Mouse (Mus musculus) embryonic stem cell, embryonic (primary cell): ENCODE measurements around the gene Spon2.

Experiments
- CTCF ChIA-PET, 4 experiments: fragments of 300-600 bp in 2 of 4; fragments of 350-600 bp in 2 of 4; sonication (Branson Sonifier 250); formaldehyde crosslinking; loops; one replicate each; lab custom pipeline; 2022; ENCODE audit warnings: inconsistent platforms in 2 of 4; lab: Charles Lee
- POLR2A ChIA-PET, 4 experiments: fragments of 300-600 bp in 2 of 4; fragments of 350-600 bp in 2 of 4; sonication (Branson Sonifier 250); formaldehyde crosslinking; loops; one replicate each; lab custom pipeline; 2022; ENCODE audit warnings: antibody characterized with exemption in 4 of 4, inconsistent platforms in 1 of 4; lab: Charles Lee

Gene Spon2

DNA sequence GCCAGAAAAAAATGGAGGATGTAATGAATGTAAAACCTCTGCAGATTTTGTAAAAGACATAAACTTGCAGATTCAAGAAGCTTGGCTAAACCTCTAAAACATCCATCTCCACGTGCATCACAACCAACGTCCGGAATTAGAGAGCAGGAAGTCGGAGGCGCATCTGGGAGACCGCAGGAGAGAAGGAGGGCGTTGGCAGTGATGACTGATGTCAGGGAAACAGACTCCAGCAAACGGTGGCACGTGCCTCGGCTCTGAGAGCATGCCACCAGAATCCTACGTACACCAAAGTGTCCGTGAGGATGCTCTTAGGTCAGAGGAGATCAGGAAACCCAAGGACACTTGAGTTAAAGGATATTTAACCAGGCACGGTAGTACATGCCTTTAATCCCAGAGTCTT lies 16.6 kb downstream of the Spon2 start:
- POLR2A ChIA-PET, result no interaction called here
- CTCF ChIA-PET, result no interaction called here

DNA sequence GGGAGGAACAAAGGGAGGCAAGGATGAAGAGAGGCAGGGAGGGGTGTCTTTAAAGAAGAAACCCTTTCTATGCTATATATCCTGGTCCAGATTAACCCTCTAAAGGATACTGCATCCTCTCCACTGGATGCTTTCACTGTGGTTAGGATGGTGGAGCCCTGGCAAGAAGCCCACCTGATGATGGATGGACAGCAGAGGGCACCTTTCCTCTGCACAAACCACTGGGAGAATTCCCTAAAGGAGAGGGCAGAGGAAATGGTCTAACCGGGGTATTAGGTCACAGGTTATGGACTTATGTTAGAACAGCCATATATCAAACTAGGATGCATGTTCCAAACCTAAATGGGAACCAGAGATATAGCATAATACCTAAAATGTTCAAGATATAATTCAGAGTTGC lies 18.2 kb downstream of the Spon2 start:
- POLR2A ChIA-PET, result no interaction called here
- CTCF ChIA-PET, result interaction anchor here (0.6 to 0.7 kb wide), 5 partner anchors 17 to 459 kb away, joined by 3 to 6 read pairs (median 3); no protein-coding TSS in a partner anchor

DNA sequence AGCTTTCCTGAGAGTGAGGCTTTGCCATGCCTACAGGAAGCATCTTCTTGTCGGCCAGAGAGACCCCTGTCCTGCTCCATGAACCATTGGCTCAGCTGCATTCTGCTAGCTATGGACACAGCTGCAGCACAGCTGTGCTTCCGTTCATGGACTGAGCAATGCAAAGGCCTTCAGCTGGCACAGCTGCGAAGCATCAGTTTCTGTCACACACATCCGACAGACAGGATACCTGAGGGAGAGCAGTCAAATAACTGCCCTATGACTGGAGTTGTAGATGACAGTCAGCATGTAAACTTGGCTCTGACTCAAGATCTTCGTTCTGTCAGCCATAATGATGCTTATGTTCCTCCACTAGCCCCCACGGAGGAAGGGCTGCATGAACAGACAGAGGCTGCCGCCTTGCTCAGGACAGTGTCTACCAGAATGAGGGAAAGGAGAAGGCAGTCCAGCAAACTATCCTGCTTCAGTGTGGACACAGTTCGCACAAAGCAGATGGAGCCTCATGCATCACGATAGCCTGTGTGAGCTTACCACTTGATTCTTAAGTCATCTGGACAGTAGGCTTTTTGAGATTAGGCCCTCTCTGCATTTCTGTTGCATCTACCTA lies 22.9 kb downstream of the Spon2 start:
- CTCF ChIA-PET, result interaction anchor here in 1 of 4 experiments (0.5 kb wide), 1 partner anchor 160 kb away, joined by 4 read pairs; no protein-coding TSS in a partner anchor
- POLR2A ChIA-PET, result no interaction called here

DNA sequence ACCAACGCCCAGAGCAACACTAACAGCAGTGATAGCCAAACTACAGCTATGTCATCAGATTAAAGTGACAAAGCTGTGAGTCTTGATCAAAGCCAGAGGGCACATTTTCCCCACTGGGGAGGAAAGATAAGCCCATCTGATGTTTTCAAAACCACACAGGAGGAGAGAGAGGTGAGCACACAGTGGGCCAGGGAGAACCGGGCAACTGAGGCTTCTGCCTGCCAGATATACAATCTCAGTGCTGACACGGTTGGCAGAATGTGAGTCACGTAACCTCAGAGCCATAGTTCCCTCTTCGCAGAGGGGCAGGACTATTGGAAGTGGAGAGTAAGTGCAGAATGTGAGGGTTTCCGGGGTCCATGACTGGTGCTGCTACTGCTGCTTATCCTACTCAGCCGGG lies 24.7 kb downstream of the Spon2 start:
- ChIA-PET CTCF (no interaction called here), POLR2A (no interaction called here)
